8 mouse cellular contexts compared by ENCODE assay signal in genomic region chr14:57746001-57746771, GRCm38 (mm10). TPM values are rescaled to one million over a fixed set of nuclear protein-coding genes. Genes with fewer than 3 reads are reported as not detected.
DNase-seq lines count a peak whose midpoint lies in the region; ATAC-seq and TF ChIP-seq lines count a peak whose summit lies in the region.

Gene Gm49361 (minus strand): TSS chr14:57746103.

- no peak for TF ChIP-seq CTCF in kidney, adult 2 months (conservative IDR thresholded peaks at IDR 0.05; ENCODE audit: insufficient read depth, insufficient read length, low read depth, low read length)
- no peak for TF ChIP-seq CTCF in small intestine, adult 2 months (IDR thresholded peaks at IDR 0.05; ENCODE audit: extremely low read depth, insufficient read length, insufficient replicate concordance, low read depth, low read length)

- H3K4me1 ChIP-seq in embryonic facial prominence, embryonic 12.5 days = peaks cover 24% of the 10 kb centered on the region
- H3K4me1 ChIP-seq in kidney, adult 2 months (ENCODE audit: control insufficient read depth, insufficient read depth, low read length) = peaks cover 15% of the 10 kb centered on the region
- peaks cover 7% of the 10 kb centered on the region; the same call in 1 of the 2 replicates for H3K4me1 ChIP-seq in limb, embryonic 11.5 days (ENCODE audit: control insufficient read depth, insufficient read depth, low read length)
- peaks cover 24% of the 10 kb centered on the region for H3K4me1 ChIP-seq in midbrain, embryonic 13.5 days (replicated peaks)
- H3K4me1 ChIP-seq in small intestine, adult 2 months (ENCODE audit: control insufficient read depth, insufficient read depth, insufficient read length, low read length) = peaks cover 4% of the 10 kb centered on the region; the same call in 1 of the 2 replicates

- peak within 1 kb of the TSS; percentile 95 for H3K4me3 ChIP-seq in embryonic facial prominence, embryonic 12.5 days
- peak within 1 kb of the TSS; percentile 98 for H3K4me3 ChIP-seq in kidney, adult 2 months (ENCODE audit: insufficient read depth, low read depth, low read length)
- H3K4me3 ChIP-seq in limb, embryonic 11.5 days (ENCODE audit: low read depth, low read length) = peak within 1 kb of the TSS; percentile 94
- H3K4me3 ChIP-seq in midbrain, embryonic 13.5 days (replicated peaks) = peak within 1 kb of the TSS; percentile 92
- peak within 1 kb of the TSS; percentile 76 for H3K4me3 ChIP-seq in small intestine, adult 2 months (ENCODE audit: low read depth, low read length)

- H3K27ac ChIP-seq in embryonic facial prominence, embryonic 12.5 days = peak within 1 kb of the TSS; percentile 88
- peak within 1 kb of the TSS; percentile 90 for H3K27ac ChIP-seq in kidney, adult 2 months (ENCODE audit: insufficient read depth, low read depth, low read length)
- H3K27ac ChIP-seq in limb, embryonic 11.5 days (replicated peaks; ENCODE audit: low read depth, low read length) = peak within 1 kb of the TSS; percentile 81
- peak within 1 kb of the TSS; percentile 75 for H3K27ac ChIP-seq in midbrain, embryonic 13.5 days
- H3K27ac ChIP-seq in small intestine, adult 2 months (ENCODE audit: insufficient read depth, low read depth, low read length) = peak within 1 kb of the TSS; percentile 74

- ATAC-seq in embryonic facial prominence, embryonic 12.5 days (ENCODE audit: insufficient number of reproducible peaks, insufficient read depth, low FRiP score, low TSS enrichment) = peak; percentile 83
- ATAC-seq in limb, embryonic 11.5 days (ENCODE audit: insufficient number of reproducible peaks, low FRiP score, low TSS enrichment, low read depth) = peak; percentile 82
- peak; percentile 91 for ATAC-seq in midbrain, embryonic 13.5 days

- H3K4me2 ChIP-seq in embryonic facial prominence, embryonic 12.5 days (replicated peaks) = peak within 1 kb of the TSS; percentile 54
- peak within 1 kb of the TSS; percentile 88 for H3K4me2 ChIP-seq in limb, embryonic 11.5 days (ENCODE audit: low read depth, severe bottlenecking)
- peak within 1 kb of the TSS; percentile 93 for H3K4me2 ChIP-seq in midbrain, embryonic 13.5 days (replicated peaks)

- peak within 1 kb of the TSS; percentile 94 for H3K9ac ChIP-seq in embryonic facial prominence, embryonic 12.5 days
- H3K9ac ChIP-seq in limb, embryonic 11.5 days (ENCODE audit: low read length) = peak within 1 kb of the TSS; percentile 97
- peak within 1 kb of the TSS; percentile 84 for H3K9ac ChIP-seq in midbrain, embryonic 13.5 days (replicated peaks)

- DNase-seq in 3134 (ENCODE audit: extremely low read depth, insufficient read length, low spot score) = peak; percentile 89
- DNase-seq in adrenal gland, postnatal 25 days = peak; percentile 93
- peak; percentile 96 to 97 for DNase-seq in heart, adult 18-20 months
- peak; percentile 97 for DNase-seq in kidney, adult 2 months
- DNase-seq in limb, embryonic 11.5 days (ENCODE audit: low spot score) = peak; percentile 90

- no peaks in the 10 kb centered on the region for H3K9me3 ChIP-seq in embryonic facial prominence, embryonic 12.5 days
- H3K9me3 ChIP-seq in limb, embryonic 11.5 days (ENCODE audit: control insufficient read depth, low read length) = no peaks in the 10 kb centered on the region
- no peaks in the 10 kb centered on the region for H3K9me3 ChIP-seq in midbrain, embryonic 13.5 days

- no peaks in the 10 kb centered on the region for H3K36me3 ChIP-seq in embryonic facial prominence, embryonic 12.5 days
- no peaks in the 10 kb centered on the region for H3K36me3 ChIP-seq in kidney, adult 2 months (ENCODE audit: control insufficient read depth, insufficient read depth, low read length)
- H3K36me3 ChIP-seq in limb, embryonic 11.5 days (ENCODE audit: control insufficient read depth, insufficient read depth, low read length) = no peaks in the 10 kb centered on the region
- H3K36me3 ChIP-seq in midbrain, embryonic 13.5 days = no peaks in the 10 kb centered on the region
- no peaks in the 10 kb centered on the region for H3K36me3 ChIP-seq in small intestine, adult 2 months (ENCODE audit: control insufficient read depth, insufficient read depth, low read length)

- no peaks in the 10 kb centered on the region for H3K27me3 ChIP-seq in embryonic facial prominence, embryonic 12.5 days
- H3K27me3 ChIP-seq in kidney, adult 2 months (replicated peaks; ENCODE audit: control insufficient read depth, insufficient read depth, low read length) = no peaks in the 10 kb centered on the region
- H3K27me3 ChIP-seq in limb, embryonic 11.5 days (ENCODE audit: control insufficient read depth, insufficient read depth, low read length) = no peaks in the 10 kb centered on the region
- H3K27me3 ChIP-seq in midbrain, embryonic 13.5 days = peaks cover 16% of the 10 kb centered on the region
- H3K27me3 ChIP-seq in small intestine, adult 2 months (ENCODE audit: control insufficient read depth, insufficient read depth, low read length) = no peaks in the 10 kb centered on the region

- WGBS in embryonic facial prominence, embryonic 12.5 days = under 1% methylated on average over 54 of the region's 68 CpGs
- under 1% methylated on average over 67 of the region's 68 CpGs for WGBS in kidney, adult 2 months
- under 1% methylated on average over 67 of the region's 68 CpGs for WGBS in limb, embryonic 11.5 days
- under 1% methylated on average over 61 of the region's 68 CpGs for WGBS in midbrain, embryonic 13.5 days
- under 1% methylated on average over 67 of the region's 68 CpGs for WGBS in small intestine, adult 2 months

- TF ChIP-seq POLR2A in kidney, adult 2 months (IDR thresholded peaks at IDR 0.05; ENCODE audit: low read depth, low read length) = peak; percentile 74
- peak; percentile 72 for TF ChIP-seq POLR2A in small intestine, adult 2 months (IDR thresholded peaks at IDR 0.05; ENCODE audit: low read depth, low read length)

RNA-seq across cellular contexts. Expression of gene Gm49361, which starts in this region (rescaled TPM):
- not detected in 2 replicates for total RNA-seq in adrenal gland, postnatal 25 days (2021)
- not detected in 2 replicates for polyA plus RNA-seq in embryonic facial prominence, embryonic 12.5 days (2016; fragmentation: Nextera tagmentation; extraction: Ambion mirVana)
- total RNA-seq in heart, adult 18-20 months (2021) = 1 to 10 TPM in 1 of 2 experiments, not detected in 1; 4.0 TPM
- polyA plus RNA-seq in kidney, adult 2 months (2012; rRNA removed) = not detected in 2 replicates
- polyA plus RNA-seq in limb, embryonic 11.5 days (2014; fragmentation: Nextera tagmentation; extraction: Ambion mirVana) = not detected in 2 replicates
- polyA plus RNA-seq in midbrain, embryonic 13.5 days (2015; fragmentation: Nextera tagmentation; extraction: Ambion mirVana) = not detected in 2 replicates
- 1.9 and 2.9 TPM in 2 replicates for polyA plus RNA-seq in small intestine, adult 2 months (2012; rRNA removed)

Comparison
In these comparisons a context has a peak if more than half of its experiments do, and no peak if none do; other contexts are left out.
1. Peak in every context shown above with its lines: DNase-seq, ATAC-seq, H3K4me3 ChIP-seq and H3K27ac ChIP-seq.
2. Peak in DNase-seq in adrenal gland, postnatal 25 days; RNA of the gene not detected or under 1 TPM.
3. Peak in ATAC-seq, H3K4me3 ChIP-seq, H3K27ac ChIP-seq, H3K9ac ChIP-seq and H3K4me2 ChIP-seq in embryonic facial prominence, embryonic 12.5 days; RNA of the gene not detected or under 1 TPM.
4. Peak in DNase-seq, H3K4me3 ChIP-seq and H3K27ac ChIP-seq in kidney, adult 2 months; RNA of the gene not detected or under 1 TPM.
5. Peak in DNase-seq, ATAC-seq, H3K4me3 ChIP-seq, H3K27ac ChIP-seq, H3K9ac ChIP-seq and H3K4me2 ChIP-seq in limb, embryonic 11.5 days; RNA of the gene not detected or under 1 TPM.
6. Peak in ATAC-seq, H3K4me3 ChIP-seq, H3K27ac ChIP-seq, H3K9ac ChIP-seq and H3K4me2 ChIP-seq in midbrain, embryonic 13.5 days; RNA of the gene not detected or under 1 TPM.